Comparison of ENCODE assay signal across 24 mouse cellular contexts in the genomic region with DNA sequence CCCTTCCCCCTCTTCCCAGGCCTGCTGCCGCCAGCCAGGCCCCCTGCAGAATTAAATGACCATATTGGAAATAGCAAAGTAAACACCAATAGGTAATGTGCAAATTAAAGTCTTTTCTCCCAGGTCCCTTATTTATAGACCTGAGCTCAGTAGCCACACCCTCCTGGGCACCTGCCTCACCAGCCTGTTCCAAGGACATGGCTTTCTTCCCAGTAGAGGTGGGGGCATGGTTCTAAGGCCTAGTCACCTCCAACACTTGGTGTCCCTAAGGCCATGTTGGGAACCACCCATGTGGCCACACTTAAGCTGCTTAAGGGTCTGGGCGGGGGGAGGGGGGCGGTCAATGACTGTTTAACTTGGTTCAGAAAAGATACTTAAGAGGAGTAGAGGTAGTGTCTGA.
"Had no signal": no experiment of that assay in that cellular context is flagged by ENCODE, and none has a peak within 500 bp of the region (broad histone marks: within the 10 kb centered on the region; RNA-seq: fewer than 3 reads in every experiment).

No protein-coding gene starts in this region.

- H3K27me3 ChIP-seq: limb, embryonic 13.5 days; liver, embryonic 12.5 days; liver, embryonic 15.5 days; lung, embryonic 15.5 days; midbrain, embryonic 13.5 days; neural tube, embryonic 13.5 days had no signal

- H3K4me3 ChIP-seq: layer of hippocampus, adult 2 months; limb, embryonic 10.5 days; limb, embryonic 13.5 days; liver, embryonic 12.5 days; liver, embryonic 15.5 days; lung, embryonic 15.5 days; megakaryocyte, embryonic 14.5 days; midbrain, embryonic 10.5 days; midbrain, embryonic 13.5 days; myocyte; neural tube, embryonic 13.5 days had no signal

- H3K4me1 ChIP-seq: limb, embryonic 13.5 days; liver, embryonic 12.5 days; liver, embryonic 15.5 days; lung, embryonic 15.5 days; midbrain, embryonic 13.5 days had no signal

- H3K9me3 ChIP-seq: liver, embryonic 15.5 days; lung, embryonic 15.5 days; midbrain, embryonic 13.5 days; neural tube, embryonic 13.5 days had no signal

- H3K36me3 ChIP-seq: limb, embryonic 10.5 days; limb, embryonic 13.5 days; liver, embryonic 12.5 days; liver, embryonic 15.5 days; lung, embryonic 15.5 days; midbrain, embryonic 10.5 days; midbrain, embryonic 13.5 days; neural tube, embryonic 13.5 days had no signal

- H3K9ac ChIP-seq: limb, embryonic 13.5 days; liver, embryonic 12.5 days; liver, embryonic 15.5 days; lung, embryonic 15.5 days; midbrain, embryonic 13.5 days; neural tube, embryonic 13.5 days had no signal

- DNase-seq: kidney, adult 9 months; kidney, postnatal 25 days; layer of hippocampus, adult 9-11 months; liver; lung, adult 18-20 months; lung, postnatal 10 days; lung, postnatal 36 days; retina, postnatal 1 day; right cerebral cortex, postnatal 25 days; thymus, adult 18-20 months; thymus, postnatal 36 days had no signal

- ATAC-seq: liver, embryonic 12.5 days; midbrain, embryonic 13.5 days; midbrain, embryonic 16.5 days had no signal

- H3K27ac ChIP-seq: kidney, postnatal 0 days; layer of hippocampus, adult 2 months; limb, embryonic 13.5 days; liver, embryonic 12.5 days; liver, embryonic 15.5 days; lung, embryonic 15.5 days; midbrain, embryonic 10.5 days; midbrain, embryonic 13.5 days; neural tube, embryonic 13.5 days had no signal

- H3K4me2 ChIP-seq: limb, embryonic 13.5 days; liver, embryonic 12.5 days; liver, embryonic 15.5 days; lung, embryonic 15.5 days; midbrain, embryonic 13.5 days; neural tube, embryonic 13.5 days had no signal
